Mouse (Mus musculus) layer of hippocampus, adult 9-11 months (tissue): Measurements from ENCODE around the gene Eef2kmt.
A peak's percentile ranks its signal among the peaks of the same experiment; 100 is the strongest.

Source experiments
- DNase-seq: peaks from one replicate; pipeline ENCODE4 v3.0.0; 2022

The Eef2kmt gene

DNA sequence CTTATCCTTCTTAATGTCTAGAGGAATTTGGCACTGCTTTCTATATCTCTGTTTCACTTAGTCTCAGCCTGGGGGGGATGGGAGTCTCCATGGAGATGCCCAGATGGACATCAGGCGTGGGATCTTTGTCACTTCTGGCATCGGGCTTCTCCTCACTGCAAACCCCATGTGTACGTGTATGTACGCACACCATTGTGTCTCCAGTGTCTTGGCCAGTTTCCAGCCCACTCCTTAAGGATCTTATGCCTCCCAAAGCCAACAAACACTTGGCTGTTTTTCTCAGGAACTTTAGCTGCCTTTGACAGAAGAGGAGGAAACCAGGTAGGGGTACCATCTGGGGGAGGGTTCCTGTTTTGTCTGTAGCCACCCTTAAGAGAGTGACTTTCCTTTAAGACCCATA, 34.4 kb downstream of the Eef2kmt start:
- no peak for DNase-seq

DNA sequence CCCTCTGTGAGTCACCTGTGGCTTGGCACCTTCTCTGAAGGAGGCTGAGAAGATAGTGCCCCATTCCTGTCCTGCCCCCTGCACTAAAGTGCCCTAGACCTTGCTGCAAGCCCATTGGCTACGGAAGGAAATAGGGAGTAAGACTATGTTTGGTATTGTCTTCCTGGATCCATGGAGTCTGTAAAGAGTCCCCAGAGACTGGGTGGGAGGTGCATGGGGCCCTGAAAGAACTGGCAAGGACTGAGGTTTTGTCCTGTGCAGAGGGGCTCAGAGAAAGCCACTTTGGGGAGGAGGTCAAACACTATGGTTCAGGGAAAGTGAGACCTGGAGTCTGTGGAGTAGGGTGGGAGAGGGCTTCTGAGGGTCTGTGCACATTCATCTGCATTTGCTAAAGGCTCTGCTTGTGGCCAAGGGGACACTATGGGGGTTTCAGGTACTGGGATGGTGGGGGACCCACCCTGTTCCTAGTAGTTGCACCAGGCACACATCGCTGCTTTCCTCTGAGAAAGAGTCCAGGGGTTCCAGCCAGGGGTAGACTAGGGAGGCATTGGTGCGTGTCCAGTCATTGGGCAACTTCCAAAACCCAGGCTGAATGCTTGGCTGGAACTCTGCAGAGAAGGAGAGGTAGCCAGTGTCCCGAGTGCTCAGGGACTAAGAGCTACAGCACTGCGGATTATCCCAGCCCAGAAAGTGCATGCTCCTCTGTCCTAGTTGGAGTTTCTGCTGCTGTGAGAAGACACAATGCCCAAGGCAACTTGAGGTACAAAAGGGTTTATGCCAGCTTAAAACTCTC, 38.2 kb downstream of the Eef2kmt start:
- no peak for DNase-seq

DNA sequence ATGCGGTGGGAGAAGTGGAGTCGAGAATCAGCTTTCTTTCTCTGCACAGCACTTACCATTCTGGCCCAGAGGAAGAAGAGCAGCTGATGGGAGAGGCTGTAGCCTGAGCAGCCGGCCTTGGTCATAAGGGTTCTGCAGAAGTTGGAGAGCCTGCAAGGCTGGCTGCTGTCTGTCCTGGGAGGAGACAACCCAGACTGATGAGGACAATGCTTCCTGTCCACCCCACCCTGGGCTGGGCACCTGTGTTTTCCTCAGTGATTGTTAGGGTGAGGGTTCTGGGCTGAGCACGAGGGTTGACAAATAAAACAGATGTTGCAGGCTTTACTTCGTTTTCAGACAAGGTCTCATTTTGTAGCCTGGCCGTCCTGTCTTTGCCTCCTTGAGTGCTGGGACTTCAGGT, 39.1 kb downstream of the Eef2kmt start:
- DNase-seq: no peak

DNA sequence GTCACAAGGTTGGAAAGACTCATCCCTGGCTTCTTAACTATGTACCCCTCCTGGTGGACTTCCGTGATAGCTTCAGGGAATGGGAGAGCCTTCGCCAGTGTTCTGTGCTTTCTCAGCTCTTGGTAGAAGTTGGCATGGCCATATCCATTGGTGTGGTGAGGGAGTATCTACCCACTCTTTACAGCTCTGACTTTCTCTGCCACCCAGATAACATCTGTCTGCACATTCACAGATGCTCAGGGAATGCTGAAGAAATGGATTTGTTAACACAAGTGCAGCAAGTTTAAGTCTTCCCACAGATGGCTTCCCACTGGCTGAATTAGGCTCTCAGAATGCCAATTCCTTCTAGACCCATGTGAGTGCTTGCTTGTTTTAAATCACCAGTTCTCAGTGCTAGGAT, 41.7 kb downstream of the Eef2kmt start:
- no peak for DNase-seq

DNA sequence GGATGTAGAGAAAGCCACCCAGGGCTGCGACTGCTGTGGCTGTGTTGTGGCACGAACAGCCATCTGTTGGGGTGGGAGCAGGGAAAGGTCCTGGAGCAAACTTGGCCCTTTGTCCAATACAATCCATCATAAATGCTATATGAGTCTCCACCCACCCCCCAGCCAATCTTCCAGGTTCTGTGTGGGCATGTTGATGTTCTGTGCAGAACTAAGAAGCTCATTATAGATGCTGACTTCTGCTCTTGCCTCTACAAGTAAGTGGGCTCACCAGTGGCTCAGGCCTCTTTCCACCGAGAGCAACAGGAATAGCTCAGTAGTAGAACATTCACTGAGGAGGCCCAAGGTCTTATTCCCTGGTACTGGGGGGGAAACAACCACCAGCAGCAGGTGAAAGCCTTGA, 43.6 kb downstream of the Eef2kmt start:
- DNase-seq: no peak

DNA sequence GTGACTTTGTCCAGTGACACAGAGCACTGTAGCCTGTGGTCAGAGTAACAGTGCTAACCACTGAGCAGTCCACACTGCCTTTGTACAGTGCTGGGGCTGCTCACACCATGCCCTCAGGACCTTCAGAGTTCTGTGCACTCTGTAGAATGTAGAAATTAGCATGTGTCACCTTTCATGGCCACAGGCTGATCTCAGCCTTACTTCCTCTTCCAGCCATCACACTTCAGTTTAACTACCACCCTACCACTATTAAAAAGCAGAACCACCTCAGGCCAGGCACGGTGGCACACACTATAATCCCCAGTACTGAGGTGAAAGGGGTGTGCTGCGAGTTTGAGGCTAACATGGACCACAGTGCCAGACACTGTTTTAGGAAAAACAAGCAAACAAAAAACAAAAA, 45.4 kb downstream of the Eef2kmt start:
- no peak for DNase-seq

DNA sequence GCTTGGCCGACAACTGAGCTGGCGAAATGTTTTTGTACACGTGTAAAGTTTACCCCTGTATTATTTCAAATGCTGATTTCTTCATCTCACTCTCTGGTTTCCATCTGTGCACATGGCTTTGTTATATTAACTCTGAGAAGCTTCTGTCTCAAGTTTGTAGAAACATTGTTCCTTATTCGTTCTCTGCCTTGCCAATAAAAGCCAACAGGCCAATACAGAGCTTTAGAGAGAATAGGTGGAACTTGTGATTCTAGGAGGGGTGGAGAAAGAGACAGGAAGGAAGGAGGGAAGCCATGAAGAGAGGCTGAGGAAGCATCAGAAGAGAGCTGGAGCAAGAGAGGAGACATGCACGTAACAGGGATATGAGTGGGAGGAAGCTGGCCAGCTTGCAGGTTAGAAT, 49.7 kb downstream of the Eef2kmt start:
- peak; percentile 34 for DNase-seq

DNA sequence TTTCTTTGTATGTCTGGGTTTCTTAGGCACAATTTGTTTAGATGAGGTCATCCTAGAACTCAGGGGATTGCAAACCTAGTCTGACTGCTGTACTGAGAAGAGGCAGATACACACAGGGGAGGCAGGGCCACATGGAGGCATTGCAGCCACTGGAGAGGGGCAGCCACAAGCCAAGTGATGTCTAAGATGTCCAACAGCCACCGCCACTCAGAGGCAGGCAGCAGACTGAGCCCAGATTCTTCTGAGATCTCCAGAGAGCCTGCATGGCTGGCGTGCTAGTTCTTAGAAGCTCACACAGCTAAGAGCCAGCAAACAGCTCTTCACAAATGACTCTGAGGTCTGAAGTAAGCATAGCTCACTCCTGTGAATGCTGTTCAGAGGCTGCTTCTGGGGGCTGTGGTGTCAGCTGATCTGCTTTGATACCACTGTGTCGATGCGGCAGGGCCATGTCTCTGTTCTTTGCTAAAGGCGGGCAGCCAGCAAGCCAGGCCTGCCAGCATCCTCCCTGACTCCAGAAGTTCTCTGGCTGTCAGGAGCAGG, 50.3 kb downstream of the Eef2kmt start:
- no peak for DNase-seq

DNA sequence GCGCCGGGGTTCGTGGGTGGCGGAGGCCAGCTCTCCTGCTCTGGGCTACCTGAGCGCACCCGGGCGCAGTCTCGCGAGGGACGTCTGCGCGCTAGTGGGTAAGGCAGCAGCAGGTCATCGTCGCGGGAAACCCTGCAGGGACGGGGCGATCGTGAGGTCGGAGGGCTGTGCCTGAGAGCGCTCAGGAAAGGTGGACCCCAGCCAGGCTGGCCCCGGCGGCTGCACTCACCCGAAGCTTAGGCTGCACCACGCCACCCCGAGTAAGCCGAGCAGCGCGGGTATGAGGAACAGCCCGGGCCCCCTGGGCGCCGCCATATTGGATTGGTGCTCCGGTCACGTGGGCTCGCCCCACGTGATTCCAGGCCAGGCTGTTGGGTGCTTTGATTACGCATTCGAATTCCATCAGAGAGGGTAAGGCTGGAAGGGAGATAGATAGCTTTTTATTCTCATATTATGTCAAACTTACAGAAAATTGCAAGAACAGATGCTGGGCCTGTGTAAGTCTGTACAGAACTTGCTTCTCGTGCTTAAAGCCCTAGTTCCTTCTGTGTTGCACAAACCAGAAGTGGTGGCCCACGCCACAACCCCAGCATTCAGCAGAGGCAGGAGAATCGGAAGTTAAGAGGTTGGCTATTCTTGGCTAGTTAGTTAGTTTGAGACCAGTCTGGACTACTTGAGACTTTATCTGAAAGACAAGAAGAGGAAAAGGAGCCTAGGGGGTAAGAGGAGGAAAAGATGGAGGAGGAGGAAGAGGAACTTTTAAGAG, 51.9 kb downstream of the Eef2kmt start, which contains the start of gene Nagpa:
Gene Nagpa, minus strand, starts transcription at position 345 of the 766 bp plus-strand sequence.
- DNase-seq: peak; percentile 87

DNA sequence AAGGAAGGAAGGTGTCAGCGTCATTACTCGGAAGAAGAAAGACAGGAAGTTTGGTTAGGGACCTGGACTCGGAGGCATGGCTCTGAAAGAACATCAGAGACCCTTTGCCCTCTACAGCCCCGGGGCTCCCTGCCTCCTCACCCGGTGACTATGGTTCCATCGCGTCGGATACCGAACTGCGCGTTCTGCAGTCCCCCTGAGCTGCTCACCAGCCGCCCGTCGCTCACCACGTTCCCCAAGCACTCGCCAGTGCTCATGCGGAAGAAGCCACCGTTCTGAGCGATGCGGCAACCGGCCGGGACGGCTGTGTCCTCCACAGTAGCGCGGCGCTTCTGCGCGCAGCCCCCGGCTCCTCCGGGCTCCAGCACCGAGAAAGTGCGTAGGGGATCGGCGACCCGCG, 52.6 kb downstream of the Eef2kmt start:
- no peak for DNase-seq

DNA sequence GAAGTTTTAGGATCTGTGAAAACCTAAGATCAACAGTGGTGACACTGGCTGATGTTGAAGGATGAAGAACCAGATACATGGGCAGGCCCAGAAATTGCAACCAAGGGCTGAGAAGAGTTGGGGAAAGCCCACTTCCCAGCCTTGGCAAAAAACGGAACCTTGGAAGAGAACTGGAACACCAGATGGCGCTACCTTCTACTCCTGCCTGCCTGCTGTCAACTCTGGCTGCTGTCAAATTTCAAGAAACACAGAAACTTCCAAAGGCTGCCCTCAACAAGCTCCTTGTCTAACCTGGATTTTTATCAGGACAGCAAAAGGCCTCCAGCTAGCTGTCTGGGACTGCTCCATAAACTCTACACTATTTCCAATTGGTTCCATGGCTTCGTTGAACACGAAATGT, 53.1 kb downstream of the Eef2kmt start:
- peak; percentile 23 for DNase-seq

DNA sequence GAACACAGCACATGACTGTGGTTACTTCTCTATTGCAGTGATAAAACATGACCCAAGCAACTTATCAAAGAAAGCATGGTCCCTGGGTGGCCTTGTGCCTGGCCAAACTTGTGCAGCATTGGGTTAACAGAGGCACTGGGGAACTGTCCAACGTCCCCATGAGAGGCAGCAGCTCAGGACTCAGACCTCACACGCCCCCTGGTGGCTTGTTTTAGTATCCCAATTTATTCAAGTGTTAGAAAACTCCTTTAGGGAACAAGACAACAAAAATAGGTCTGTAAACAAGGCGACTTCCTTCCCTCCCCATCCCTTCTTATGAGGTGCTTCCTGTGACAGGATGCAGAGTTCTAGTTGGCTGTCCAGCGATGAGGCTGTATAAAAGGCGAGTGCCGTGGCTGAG, 60.7 kb downstream of the Eef2kmt start:
- peak; percentile 49 for DNase-seq
